Mouse (Mus musculus): ENCODE measurements around the gene Plscr3.
"Not testable (repeated sequence)": the region's sequence is repeated elsewhere in the genome, so short reads cannot be mapped to it uniquely, and the experiment has no call there.

Gene Plscr3

GRCm38 (mm10) chr11:69828832-69829231 is 17.3 kb upstream of the Plscr3 start:
- DNase-seq (ENCODE audit: inconsistent ontology term): no peak

- DNase-seq (ENCODE audit: inconsistent ontology term): no peak
These were observed 12.6 kb upstream of the Plscr3 start for GRCm38 (mm10) chr11:69833554-69833953.

- peak; percentile 19 for DNase-seq (ENCODE audit: inconsistent ontology term)
These were observed 12.1 kb upstream of the Plscr3 start for GRCm38 (mm10) chr11:69834001-69834549.

GRCm38 (mm10) chr11:69835326-69835965 is 10.7 kb upstream of the Plscr3 start:
- DNase-seq (ENCODE audit: inconsistent ontology term): peak; percentile 5

- DNase-seq (ENCODE audit: inconsistent ontology term): no peak
These were observed 10.2 kb upstream of the Plscr3 start for GRCm38 (mm10) chr11:69835966-69836335.

GRCm38 (mm10) chr11:69836703-69837576 is 9.2 kb upstream of the Plscr3 start:
- DNase-seq (ENCODE audit: inconsistent ontology term): peak; percentile 64

- no peak for DNase-seq (ENCODE audit: inconsistent ontology term)
These were observed 8.6 kb upstream of the Plscr3 start, which contains the start of gene Nlgn2 for GRCm38 (mm10) chr11:69837604-69837951. Nlgn2 (minus strand) TSS chr11:69837784.

GRCm38 (mm10) chr11:69837952-69838713 is 8.0 kb upstream of the Plscr3 start, which contains the start of gene Tmem256:
Tmem256 (plus strand) TSS chr11:69838514.
- peak; percentile 99 for DNase-seq (ENCODE audit: inconsistent ontology term)

- DNase-seq (ENCODE audit: inconsistent ontology term): no peak
These were observed 7.5 kb upstream of the Plscr3 start for GRCm38 (mm10) chr11:69838714-69839104.

GRCm38 (mm10) chr11:69846738-69847688 is 837 bp downstream of the Plscr3 start:
- peak; percentile 42 for DNase-seq (ENCODE audit: inconsistent ontology term)

- DNase-seq (ENCODE audit: inconsistent ontology term): no peak
These were observed 1.8 kb downstream of the Plscr3 start for GRCm38 (mm10) chr11:69848021-69848420.

- no peak for DNase-seq (ENCODE audit: inconsistent ontology term)
These were observed 3.0 kb downstream of the Plscr3 start for GRCm38 (mm10) chr11:69849128-69849527.

GRCm38 (mm10) chr11:69849884-69850283 is 3.7 kb downstream of the Plscr3 start:
- DNase-seq (ENCODE audit: inconsistent ontology term): no peak

- DNase-seq (ENCODE audit: inconsistent ontology term): no peak
These were observed 4.6 kb downstream of the Plscr3 start for GRCm38 (mm10) chr11:69850754-69851153.

GRCm38 (mm10) chr11:69853994-69854393 is 7.8 kb downstream of the Plscr3 start:
- DNase-seq (ENCODE audit: inconsistent ontology term): no peak

- DNase-seq (ENCODE audit: inconsistent ontology term): no peak
These were observed 8.5 kb downstream of the Plscr3 start for GRCm38 (mm10) chr11:69854680-69855079.

GRCm38 (mm10) chr11:69855347-69855746 is 9.2 kb downstream of the Plscr3 start:
- DNase-seq (ENCODE audit: inconsistent ontology term): peak; percentile 22

- no peak for DNase-seq (ENCODE audit: inconsistent ontology term)
These were observed 12.2 kb downstream of the Plscr3 start, which contains the start of gene Tnk1 for GRCm38 (mm10) chr11:69858113-69858998. Tnk1 (minus strand) TSS chr11:69858730.

- DNase-seq (ENCODE audit: inconsistent ontology term): not testable (repeated sequence)
These were observed 17.6 kb downstream of the Plscr3 start for GRCm38 (mm10) chr11:69863729-69864128.
